Mouse (Mus musculus) megakaryocyte, embryonic 14.5 days (primary cell): ENCODE measurements at regions not wholly inside any gene's neighbourhood (a gene's known extent, or its start where the extent isn't known, plus 50 kb on each side); places are given as distances from the start of the nearest gene placed in this dataset.
"Not testable (repeated sequence)": the region's sequence is repeated elsewhere in the genome, so short reads cannot be mapped to it uniquely, and the experiment has no call there.

Experiments used
- FLI1 ChIP-seq: IDR thresholded peaks from 2 replicates; pipeline ENCODE4 v1.6.1; 2012; ENCODE audit warnings: low read length, inconsistent platforms, mixed read lengths
- GATA1 ChIP-seq: IDR thresholded peaks from 3 replicates; pipeline ENCODE4 v1.6.1; 2012; ENCODE audit warnings: mixed read lengths, low read length, inconsistent platforms, borderline replicate concordance

DNA sequence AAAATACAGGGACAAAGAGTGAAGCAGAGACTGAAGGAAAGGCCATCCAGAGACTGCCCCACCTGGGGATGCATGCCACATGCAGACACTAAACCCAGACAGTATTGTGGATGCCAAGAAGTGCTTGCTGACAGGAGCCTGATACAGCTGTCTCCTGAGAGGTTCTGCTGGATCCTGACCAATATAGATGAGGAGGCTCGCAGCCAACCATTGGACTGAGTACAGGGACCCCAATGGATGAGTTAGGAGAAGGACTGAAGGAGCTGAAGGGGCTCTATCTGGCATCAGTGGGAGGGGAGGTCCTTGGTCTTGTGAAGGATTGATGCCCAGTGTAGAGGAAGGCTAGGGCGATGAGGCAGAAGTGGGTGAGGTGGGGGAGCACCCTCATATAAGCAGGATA, 514.4 kb downstream of the Gja1 start:
- not testable (repeated sequence) for TF ChIP-seq FLI1, GATA1
